Mouse (Mus musculus) inflammation-experienced regulatory T-cells (primary cell): ENCODE data around the gene Casc3. TPM values are rescaled to one million over a fixed set of nuclear protein-coding genes. Genes with fewer than 3 reads are reported as not detected.

Experiments used
- polyA plus RNA-seq, 2 experiments: library from polyadenylated mRNA; unstranded; fragments of 100-300 nt; shearing (Covaris generic); gene quantifications; one replicate each; pipeline ENCODE4 v1.2.1; 2017

The Casc3 gene
- polyA plus RNA-seq: 10 to 100 TPM; 72.0 to 82.4 TPM

DNA sequence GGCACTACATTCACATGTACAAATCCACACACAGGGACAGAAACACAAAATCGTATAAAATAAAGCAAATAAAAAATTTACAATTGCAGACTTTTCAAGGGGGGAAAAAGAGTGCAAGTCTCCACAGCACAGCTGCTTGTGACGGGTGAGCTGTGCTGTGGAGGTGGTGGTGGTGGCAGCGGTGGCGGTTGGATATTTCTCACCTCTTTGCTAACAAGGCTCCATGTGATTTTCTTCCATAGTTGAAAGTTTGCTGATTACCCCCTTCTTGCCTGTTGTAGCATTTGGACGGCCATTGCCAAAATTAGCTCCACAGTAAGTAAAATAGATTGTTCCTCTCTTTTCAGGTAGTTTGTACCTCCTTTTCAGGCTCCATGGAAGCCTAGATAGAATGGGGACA is at the start of gene Casc3:
TSS of gene Casc3 (plus strand) at position 301 of the 400 bp plus-strand sequence.

DNA sequence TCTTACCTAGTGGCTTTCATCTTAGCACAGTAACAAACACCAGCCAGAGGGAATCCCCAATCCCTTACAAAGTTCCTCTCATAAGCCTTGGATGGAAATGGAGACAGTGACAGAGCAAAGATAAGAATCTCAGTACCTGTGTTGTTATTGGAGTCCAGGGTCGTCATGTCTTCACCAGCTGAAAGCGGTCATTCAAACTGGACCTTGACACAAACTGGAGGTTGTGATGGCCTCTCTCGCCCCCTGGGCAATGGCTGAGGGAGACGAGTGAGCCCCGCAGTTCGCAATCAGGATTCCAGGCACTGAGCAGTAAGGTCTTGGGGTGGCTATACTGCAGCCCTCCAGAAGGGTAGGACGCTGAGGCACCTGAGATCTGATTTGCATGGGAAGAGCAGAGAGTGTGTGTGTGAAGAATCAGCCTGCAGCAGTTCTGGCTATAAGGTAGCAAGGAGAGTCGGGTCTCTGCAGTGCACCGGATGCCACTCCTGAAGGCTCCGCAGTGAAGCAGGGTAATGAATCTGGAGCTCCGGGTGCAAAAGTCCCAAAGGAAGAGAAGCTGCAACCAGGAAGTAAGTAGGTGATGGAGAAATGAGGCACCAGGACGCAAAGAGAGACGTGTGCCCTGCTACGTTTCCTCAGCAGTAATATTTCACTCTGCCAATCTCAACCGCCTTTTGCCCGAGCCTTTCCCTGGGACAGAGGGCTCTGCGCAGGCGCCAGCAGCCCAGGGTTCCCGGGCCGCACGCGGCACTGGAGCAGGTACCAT is 29.9 kb upstream of the Casc3 start, which contains the start of gene Nr1d1:
TSS of gene Nr1d1 (minus strand) at position 752 of the 766 bp plus-strand sequence.

GRCm38 (mm10) chr11:98795015-98795713 is 9.5 kb upstream of the Casc3 start, which contains the start of gene Msl1:
Gene Msl1 (plus strand): TSS chr11:98795516.

DNA sequence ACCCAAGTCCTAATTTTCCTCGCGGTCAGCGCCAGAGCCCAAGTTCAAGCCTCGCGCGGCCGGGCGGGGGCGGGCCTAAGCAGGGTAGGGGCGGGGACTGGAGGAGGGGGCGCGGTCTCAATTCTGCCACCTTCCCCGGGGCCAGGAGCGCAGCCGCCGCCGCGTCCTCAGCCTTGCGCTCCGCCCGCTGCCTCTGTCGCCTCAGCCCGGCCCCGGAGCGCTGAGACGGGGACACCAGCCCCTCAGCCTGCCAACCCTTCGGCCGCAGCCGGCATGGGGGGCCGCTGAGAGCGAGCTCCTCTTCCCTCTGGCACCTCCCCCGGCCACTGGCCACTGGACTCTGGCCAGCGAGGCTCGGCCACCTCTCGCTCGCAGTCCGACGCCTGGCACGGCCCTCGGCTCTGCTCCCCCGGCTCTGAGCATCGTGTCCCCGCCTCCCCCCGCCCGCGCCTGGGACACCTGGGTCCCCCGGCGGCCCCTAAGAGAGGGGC is 32.0 kb downstream of the Casc3 start, which contains the start of gene Rapgefl1:
TSS of gene Rapgefl1 (plus strand) at position 135 of the 491 bp plus-strand sequence.

GRCm38 (mm10) chr11:98863028-98863750 is 58.5 kb downstream of the Casc3 start, which contains the start of gene Wipf2:
Gene Wipf2 (plus strand): TSS chr11:98863638.

Other genes starting within 250 kb of the Casc3 start
- gene Ormdl3, start 217.5 kb upstream of the Casc3 start, polyA plus RNA-seq: 10 to 100 TPM; 62.2 to 78.9 TPM
- under 1 TPM in 1 of 2 experiments, not detected in 1; 0.23 TPM for gene Lrrc3c, start 206.6 kb upstream of the Casc3 start, polyA plus RNA-seq
- 1 to 10 TPM; 2.4 to 8.5 TPM for gene Gm12355, start 179.2 kb upstream of the Casc3 start, polyA plus RNA-seq
- not detected for gene Gsdma3, start 178.5 kb upstream of the Casc3 start, polyA plus RNA-seq
- 1 to 10 TPM in 1 of 2 experiments, under 1 TPM in 1; 0.11 to 2.6 TPM for gene Gsdma2, start 158.1 kb upstream of the Casc3 start, polyA plus RNA-seq
- gene Gsdma, start 140.6 kb upstream of the Casc3 start, polyA plus RNA-seq: 1 to 10 TPM in 1 of 2 experiments, under 1 TPM in 1; 0.06 to 1.4 TPM
- 100 to 1,000 TPM; 126 to 133 TPM for gene Psmd3, start 122.4 kb upstream of the Casc3 start, polyA plus RNA-seq
- gene Csf3, start 103.6 kb upstream of the Casc3 start, polyA plus RNA-seq: not detected
- gene Med24, start 75.5 kb upstream of the Casc3 start, polyA plus RNA-seq: 10 to 100 TPM; 47.7 to 56.0 TPM
- 1 to 10 TPM; 7.2 to 7.7 TPM for gene Thra, start 64.3 kb upstream of the Casc3 start, polyA plus RNA-seq
- gene Nr1d1, start 29.6 kb upstream of the Casc3 start, polyA plus RNA-seq: 10 to 100 TPM in 1 of 2 experiments, 1 to 10 TPM in 1; 8.1 to 10.2 TPM
- 10 to 100 TPM; 24.2 to 25.3 TPM for gene Msl1, start 9.4 kb upstream of the Casc3 start, polyA plus RNA-seq
- under 1 TPM; 0.60 to 0.95 TPM for gene Rapgefl1, start 31.9 kb downstream of the Casc3 start, polyA plus RNA-seq
- 1 to 10 TPM; 3.0 to 3.8 TPM for gene Wipf2, start 58.7 kb downstream of the Casc3 start, polyA plus RNA-seq
- gene Cdc6, start 102.9 kb downstream of the Casc3 start, polyA plus RNA-seq: 1 to 10 TPM; 1.2 to 3.4 TPM
- 10 to 100 TPM; 52.7 to 57.6 TPM for gene Rara, start 122.9 kb downstream of the Casc3 start, polyA plus RNA-seq
- 1 to 10 TPM; 1.0 to 1.3 TPM for gene Gjd3, start 178.1 kb downstream of the Casc3 start, polyA plus RNA-seq
- gene Top2a, start 219.3 kb downstream of the Casc3 start, polyA plus RNA-seq: 10 to 100 TPM; 11.3 to 13.5 TPM
- 100 to 1,000 TPM; 189 to 460 TPM for gene Igfbp4, start 236.3 kb downstream of the Casc3 start, polyA plus RNA-seq